Mouse (Mus musculus) CH12.LX (cell line): ENCODE measurements around the gene Glyctk.

Experiments used
- CTCF ChIP-seq, 2 experiments: IDR thresholded peaks in 1 of 2; conservative IDR thresholded peaks in 1 of 2; 2 replicates each; pipeline ENCODE4 v1.5.1; 2011 to 2012; ENCODE audit warnings: low read depth in 2 of 2, low read length in 2 of 2, improper control_type of control experiment in 1 of 2, inconsistent platforms in 1 of 2, mild to moderate bottlenecking in 1 of 2, moderate library complexity in 1 of 2
- EP300 ChIP-seq: IDR thresholded peaks from 2 replicates; pipeline ENCODE4 v1.6.1; 2011; ENCODE audit warnings: low read length, improper control_type of control experiment
- JUN ChIP-seq: IDR thresholded peaks from 2 replicates; pipeline ENCODE4 v1.6.1; 2011; ENCODE audit warnings: low read depth, mild to moderate bottlenecking, low read length, improper control_type of control experiment, moderate library complexity; ENCODE audit not compliant: insufficient read depth
- MAX ChIP-seq: IDR thresholded peaks from 2 replicates; pipeline ENCODE4 v1.6.1; 2011; ENCODE audit warnings: low read length, improper control_type of control experiment
- MAZ ChIP-seq: IDR thresholded peaks from 2 replicates; pipeline ENCODE4 v1.6.1; 2012; ENCODE audit warnings: low read depth, mild to moderate bottlenecking, inconsistent platforms, low read length, improper control_type of control experiment, moderate library complexity
- POLR2A ChIP-seq: IDR thresholded peaks from 2 replicates; pipeline ENCODE4 v1.6.1; 2011; ENCODE audit warnings: low read depth, mild to moderate bottlenecking, improper control_type of control experiment, low read length
- ZMIZ1 ChIP-seq: IDR thresholded peaks from 2 replicates; pipeline ENCODE4 v1.6.1; 2012; ENCODE audit warnings: low read depth, mild to moderate bottlenecking, inconsistent platforms, low read length, improper control_type of control experiment

DNA sequence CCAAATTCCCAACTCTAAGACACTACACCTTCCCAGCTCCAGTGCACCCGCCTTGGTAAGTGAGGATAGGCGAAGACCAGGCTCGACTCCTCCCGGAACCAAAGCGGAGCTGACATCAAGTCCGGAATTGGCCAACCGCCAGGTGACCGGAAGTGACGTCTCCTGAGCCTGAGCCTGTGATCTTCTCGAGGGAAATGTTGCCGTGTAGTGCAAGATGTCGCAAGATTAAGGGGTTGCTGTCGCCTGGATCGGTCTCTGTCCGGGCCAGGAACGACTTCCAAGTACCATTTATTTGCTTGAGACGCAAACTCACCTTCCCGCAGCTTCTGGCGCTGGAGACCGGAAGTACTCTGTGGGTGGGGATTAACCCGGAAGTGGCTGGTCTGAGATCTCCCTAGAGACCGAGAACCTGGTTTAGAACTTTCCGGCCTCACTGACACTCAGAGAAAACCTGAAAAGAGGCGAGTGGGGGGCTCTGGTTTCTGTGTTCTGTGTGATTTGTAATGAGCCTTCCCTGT, 1.9 kb upstream of the Glyctk start:
- no peak for TF ChIP-seq CTCF (conservative IDR thresholded peaks at IDR 0.05 in 1 of 2, IDR thresholded peaks at IDR 0.05 in 1 of 2; ENCODE audit: low read depth in 2 of 2, low read length in 2 of 2)
- TF ChIP-seq MAZ, result peak; percentile 61; the same call in 1 of the 2 replicates
- TF ChIP-seq EP300, result no peak
- TF ChIP-seq POLR2A, result peak; percentile 84
- peak; percentile 79 for TF ChIP-seq MAX
- no peak for TF ChIP-seq JUN
- peak; percentile 56 for TF ChIP-seq ZMIZ1
